Mouse (Mus musculus): ENCODE measurements at regions not wholly inside any gene's neighbourhood (a gene's known extent, or its start where the extent isn't known, plus 50 kb on each side); places are given as distances from the start of the nearest gene placed in this dataset.

DNA sequence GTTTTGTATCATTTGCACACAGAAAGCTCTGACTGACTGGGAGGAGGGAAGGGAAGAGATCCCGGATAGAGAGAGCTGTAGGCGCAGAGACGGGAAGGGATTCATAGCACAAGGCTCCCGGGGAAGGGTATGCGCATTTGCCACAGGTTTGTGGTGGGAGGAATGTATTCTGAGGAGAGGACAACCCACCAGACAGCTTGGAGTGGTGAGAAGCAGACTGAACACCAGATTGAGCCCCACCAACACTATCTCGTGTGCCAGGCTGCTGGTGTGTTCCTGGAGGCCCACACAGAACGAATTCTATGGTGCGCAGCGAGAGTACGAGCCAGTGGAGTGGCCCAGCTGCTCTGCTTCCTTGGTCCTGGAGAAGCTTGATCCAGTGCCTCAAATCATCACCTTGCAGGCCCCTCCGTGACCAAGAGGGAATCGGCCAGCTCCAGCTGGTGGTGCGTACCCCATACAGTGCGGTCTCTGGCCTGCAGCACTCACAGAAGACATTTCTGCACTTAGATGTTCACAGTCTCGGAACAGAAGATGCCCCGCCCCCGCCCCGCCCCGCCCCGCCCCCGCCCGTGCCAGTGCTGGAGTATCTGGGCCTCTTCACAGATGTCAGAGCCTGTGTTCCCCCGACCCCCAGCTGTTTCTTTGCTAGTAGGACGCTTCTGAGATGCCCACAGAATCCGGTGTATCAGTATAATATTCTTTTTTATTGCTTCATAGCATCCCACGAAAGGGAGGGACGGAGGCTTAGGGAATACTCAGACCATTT is 92.8 kb upstream of the Tmem189 start:
- H3K4me3 ChIP-seq (ENCODE audit: insufficient read depth, low read depth, low read length), result no peak overlapping the region
- 48% methylated on average over 27 of the region's 27 CpGs for WGBS
- peaks cover 13% of the 10 kb centered on the region for H3K4me1 ChIP-seq (ENCODE audit: control insufficient read depth, insufficient read depth, low read length)
- no peak for TF ChIP-seq POLR2A (IDR thresholded peaks at IDR 0.05; ENCODE audit: insufficient read depth, low read depth, low read length)
- TF ChIP-seq CTCF (IDR thresholded peaks at IDR 0.05; ENCODE audit: insufficient read depth, low read depth, low read length), result no peak
- H3K27ac ChIP-seq (ENCODE audit: insufficient read depth, low read depth, low read length), result no peak overlapping the region

DNA sequence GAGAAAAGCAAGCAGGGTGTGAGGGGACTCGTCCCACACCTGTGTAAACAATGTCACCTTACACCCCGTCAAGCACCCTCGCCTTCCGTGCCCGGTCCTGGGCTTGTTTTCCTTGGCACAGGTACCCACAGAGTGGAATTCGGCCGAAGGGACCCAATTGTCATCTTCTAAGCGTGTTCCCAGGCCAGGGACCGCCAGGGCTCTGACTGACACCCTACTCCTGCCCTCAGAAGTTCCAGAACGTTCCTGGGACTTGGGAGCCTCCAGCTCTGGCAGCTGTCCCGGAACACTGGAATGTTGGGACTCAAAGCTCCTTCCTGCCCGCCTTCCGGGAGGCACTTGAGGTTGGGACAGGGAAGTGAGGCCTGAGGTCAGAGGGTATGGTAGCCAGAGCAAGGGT is 91.9 kb upstream of the Tmem189 start:
- Histone ChIP-seq H3K4me1 (ENCODE audit: control insufficient read depth, insufficient read depth, low read length) (peaks cover 16% of the 10 kb centered on the region), H3K4me3 (ENCODE audit: insufficient read depth, low read depth, low read length) (no peak overlapping the region), H3K27ac (ENCODE audit: insufficient read depth, low read depth, low read length) (no peak overlapping the region)
- TF ChIP-seq CTCF (IDR thresholded peaks at IDR 0.05; ENCODE audit: insufficient read depth, low read depth, low read length) (no peak), POLR2A (IDR thresholded peaks at IDR 0.05; ENCODE audit: insufficient read depth, low read depth, low read length) (no peak)
- WGBS, result 83% methylated on average over 13 of the region's 13 CpGs

DNA sequence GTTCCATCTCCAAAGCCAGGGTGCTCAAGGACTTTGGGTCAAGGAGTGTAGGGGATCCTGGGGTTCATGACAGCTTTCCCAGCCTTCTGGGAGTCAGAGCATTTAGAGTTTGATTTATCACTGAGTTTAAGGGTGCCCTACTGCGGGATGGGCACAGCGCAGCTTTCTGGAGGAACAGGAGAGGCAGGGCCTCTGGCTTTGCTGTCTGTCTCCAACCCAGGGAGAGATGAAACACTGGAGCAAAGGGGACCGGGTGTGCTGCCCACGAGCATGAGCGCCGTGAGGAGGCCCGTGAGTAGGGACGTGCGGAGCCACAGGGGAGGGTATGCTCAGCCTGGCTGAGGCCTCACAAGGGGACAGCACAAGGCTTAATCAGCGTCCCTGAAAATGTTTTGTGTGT is 89.1 kb upstream of the Tmem189 start:
- Histone ChIP-seq H3K4me1 (ENCODE audit: control insufficient read depth, insufficient read depth, low read length) (peaks cover 25% of the 10 kb centered on the region), H3K4me3 (ENCODE audit: insufficient read depth, low read depth, low read length) (no peak overlapping the region), H3K27ac (ENCODE audit: insufficient read depth, low read depth, low read length) (no peak overlapping the region)
- no peak for TF ChIP-seq CTCF (IDR thresholded peaks at IDR 0.05; ENCODE audit: insufficient read depth, low read depth, low read length)
- no peak for TF ChIP-seq POLR2A (IDR thresholded peaks at IDR 0.05; ENCODE audit: insufficient read depth, low read depth, low read length)
- WGBS, result 92% methylated on average over 10 of the region's 10 CpGs

DNA sequence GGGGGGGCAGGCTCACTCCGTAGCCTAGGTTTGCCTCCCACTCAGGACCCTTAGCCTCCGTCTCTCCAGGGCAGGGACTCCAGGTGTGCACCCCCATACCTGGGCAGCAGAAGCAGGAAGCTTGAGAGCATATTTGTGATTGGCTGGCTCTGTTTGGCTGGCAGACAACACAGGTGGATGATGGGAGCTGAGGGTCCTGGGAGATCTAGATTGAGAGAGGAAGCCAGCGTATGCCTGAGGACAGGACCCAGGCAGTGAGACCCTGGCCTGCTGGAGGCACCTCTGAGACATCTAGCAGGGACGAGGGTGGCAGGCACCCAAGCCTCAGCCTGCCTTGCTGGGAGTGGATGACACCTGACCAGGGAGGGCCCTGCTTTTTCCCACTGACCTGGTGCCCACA is 88.6 kb upstream of the Tmem189 start:
- Histone ChIP-seq H3K27ac (ENCODE audit: insufficient read depth, low read depth, low read length) (no peak overlapping the region), H3K4me1 (ENCODE audit: control insufficient read depth, insufficient read depth, low read length) (peaks cover 25% of the 10 kb centered on the region), H3K4me3 (ENCODE audit: insufficient read depth, low read depth, low read length) (no peak overlapping the region)
- TF ChIP-seq POLR2A (IDR thresholded peaks at IDR 0.05; ENCODE audit: insufficient read depth, low read depth, low read length) (no peak), CTCF (IDR thresholded peaks at IDR 0.05; ENCODE audit: insufficient read depth, low read depth, low read length) (no peak)
- WGBS, result 66% methylated on average over 4 of the region's 4 CpGs

DNA sequence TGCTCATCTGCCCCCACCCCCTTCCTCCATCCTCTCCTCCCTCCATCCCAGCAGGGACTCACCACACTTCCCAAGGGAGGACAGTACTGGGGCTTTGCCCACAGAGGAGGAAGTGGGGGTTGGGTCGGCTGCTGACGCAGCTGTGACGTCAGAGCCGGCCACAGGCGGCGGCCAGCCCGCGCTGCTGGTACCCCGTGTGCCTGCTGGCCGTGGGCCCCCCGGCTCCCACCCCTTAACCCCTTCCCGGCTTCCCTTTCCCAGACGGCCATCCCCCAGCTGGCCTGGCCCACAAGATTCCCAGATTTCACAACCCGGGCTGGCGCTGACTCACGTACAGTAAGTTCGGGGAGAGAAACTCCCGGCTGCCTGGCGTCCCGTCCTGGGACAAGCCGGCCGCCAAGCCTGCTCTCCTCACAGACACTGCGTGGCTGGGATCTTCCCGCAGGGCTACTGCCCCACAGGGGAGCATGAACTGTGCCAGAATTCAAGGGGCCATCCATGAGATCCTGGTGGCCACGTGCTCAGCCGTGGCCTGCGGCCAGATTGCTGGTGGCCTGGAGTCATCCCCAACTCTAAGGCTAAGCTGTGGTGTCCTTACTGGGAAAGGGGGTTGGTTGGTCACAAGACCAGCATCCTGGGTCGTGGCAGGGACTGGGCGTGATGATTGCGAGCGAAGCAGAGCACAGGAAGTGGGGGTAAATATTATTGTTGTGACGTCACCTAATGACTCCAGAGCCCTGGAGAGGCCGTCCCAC is 87.9 kb upstream of the Tmem189 start:
- no peak for TF ChIP-seq CTCF (IDR thresholded peaks at IDR 0.05; ENCODE audit: insufficient read depth, low read depth, low read length)
- no peak for TF ChIP-seq POLR2A (IDR thresholded peaks at IDR 0.05; ENCODE audit: insufficient read depth, low read depth, low read length)
- peak overlapping the region; percentile 24 for H3K4me3 ChIP-seq (ENCODE audit: insufficient read depth, low read depth, low read length)
- H3K4me1 ChIP-seq (ENCODE audit: control insufficient read depth, insufficient read depth, low read length), result peaks cover 24% of the 10 kb centered on the region
- H3K27ac ChIP-seq (ENCODE audit: insufficient read depth, low read depth, low read length), result no peak overlapping the region
- 6% methylated on average over 33 of the region's 33 CpGs for WGBS

DNA sequence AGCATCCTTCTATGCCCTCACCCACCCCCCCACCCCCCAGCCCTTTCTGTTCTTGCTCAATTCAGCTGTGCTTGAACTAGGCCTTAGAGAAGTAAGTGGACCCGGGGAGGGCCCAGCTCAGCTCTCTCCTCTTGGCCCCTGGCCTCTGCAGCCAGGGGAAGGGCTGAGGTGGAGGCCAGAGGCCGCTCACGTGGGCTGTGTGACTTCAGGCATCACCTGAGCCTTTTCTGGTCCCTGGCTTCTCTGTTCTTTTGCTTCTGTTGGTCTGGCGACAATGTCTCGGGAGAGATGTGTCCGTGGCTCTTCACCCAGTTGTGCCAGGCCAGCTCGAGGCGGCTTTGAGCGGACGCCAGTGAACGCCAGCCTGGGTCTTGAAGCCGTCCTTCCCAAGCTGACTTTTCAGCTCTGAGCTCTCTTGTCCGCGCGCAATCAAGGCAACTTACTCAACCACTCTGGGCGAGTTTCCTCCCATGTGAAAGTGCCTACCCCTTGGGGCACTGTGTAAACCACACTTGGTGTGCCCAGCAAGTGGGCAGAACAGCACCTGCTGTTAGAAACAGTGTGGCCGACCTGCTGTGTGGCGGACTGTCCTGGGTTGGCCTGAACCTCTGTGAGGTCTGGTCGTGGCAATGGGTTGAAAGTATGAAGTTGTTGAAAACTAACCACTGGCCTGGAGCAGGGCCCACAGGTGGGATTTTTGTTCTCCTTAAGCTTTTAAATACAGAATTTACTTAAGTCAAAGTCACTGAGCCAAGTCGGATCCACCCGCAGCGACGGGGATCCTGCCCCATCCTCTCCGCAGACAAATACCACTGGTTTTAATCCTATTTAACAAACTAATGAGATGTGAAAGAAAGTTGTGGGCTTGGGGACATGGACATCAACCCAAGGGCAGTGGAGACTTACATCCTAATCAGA is 86.9 kb upstream of the Tmem189 start:
- H3K4me1 ChIP-seq (ENCODE audit: control insufficient read depth, insufficient read depth, low read length), result peaks cover 19% of the 10 kb centered on the region
- H3K4me3 ChIP-seq (ENCODE audit: insufficient read depth, low read depth, low read length), result no peak overlapping the region
- no peak overlapping the region for H3K27ac ChIP-seq (ENCODE audit: insufficient read depth, low read depth, low read length)
- TF ChIP-seq POLR2A (IDR thresholded peaks at IDR 0.05; ENCODE audit: insufficient read depth, low read depth, low read length), result no peak
- no peak for TF ChIP-seq CTCF (IDR thresholded peaks at IDR 0.05; ENCODE audit: insufficient read depth, low read depth, low read length)
- WGBS, result 90% methylated on average over 24 of the region's 24 CpGs

DNA sequence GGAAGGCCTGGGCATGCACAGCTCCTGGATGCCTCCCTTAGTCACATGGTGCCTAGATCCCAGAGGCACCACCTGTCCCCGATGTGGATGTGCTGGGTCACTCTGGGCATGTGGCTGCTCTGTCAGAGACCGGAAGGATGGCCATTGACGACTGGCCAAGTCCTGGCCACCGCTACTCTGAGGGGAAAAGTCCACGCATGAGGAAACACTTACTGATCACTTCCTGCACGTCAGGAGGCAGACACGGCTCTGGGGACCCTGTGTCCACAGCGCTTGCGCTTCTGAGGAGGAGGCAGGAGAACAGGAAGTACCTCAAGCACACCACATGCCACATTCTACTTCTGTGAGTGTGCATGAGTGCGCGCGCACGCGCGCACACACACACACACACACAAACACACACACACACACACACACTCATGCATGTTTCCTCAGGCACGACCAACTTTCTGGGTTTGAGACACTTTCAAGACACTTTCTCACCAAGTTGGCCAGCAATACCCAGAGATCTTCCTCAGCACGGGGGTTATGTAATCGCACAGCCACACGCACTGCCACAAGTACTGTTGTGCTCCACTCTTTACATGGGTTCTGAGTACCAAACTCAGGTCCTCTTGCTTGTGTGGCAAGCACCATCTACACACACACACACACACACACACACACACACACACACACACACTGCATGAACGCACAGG is 85.7 kb upstream of the Tmem189 start:
- Histone ChIP-seq H3K4me3 (ENCODE audit: insufficient read depth, low read depth, low read length) (no peak overlapping the region), H3K27ac (ENCODE audit: insufficient read depth, low read depth, low read length) (no peak overlapping the region), H3K4me1 (ENCODE audit: control insufficient read depth, insufficient read depth, low read length) (peaks cover 21% of the 10 kb centered on the region)
- TF ChIP-seq CTCF (IDR thresholded peaks at IDR 0.05; ENCODE audit: insufficient read depth, low read depth, low read length) (no peak), POLR2A (IDR thresholded peaks at IDR 0.05; ENCODE audit: insufficient read depth, low read depth, low read length) (no peak)
- 86% methylated on average over 20 of the region's 20 CpGs for WGBS

DNA sequence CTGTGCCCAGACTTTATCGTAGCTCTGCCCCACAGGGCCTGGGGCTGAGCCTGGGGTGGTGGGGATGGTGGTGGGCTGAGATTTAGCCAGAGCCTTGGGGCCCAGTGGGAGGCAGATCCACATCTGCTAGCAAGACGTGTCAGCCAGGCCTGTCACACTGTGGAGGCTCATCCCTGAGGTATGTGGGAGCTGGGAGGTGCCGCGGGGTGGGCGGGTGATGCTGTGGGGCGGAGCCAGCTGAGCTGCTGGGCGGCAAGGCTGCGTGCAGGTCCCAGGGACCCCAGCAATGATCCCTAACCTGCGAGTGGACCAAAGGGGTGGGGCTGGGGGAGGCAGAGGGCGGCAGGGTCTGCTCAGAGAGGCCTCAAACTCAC is 85.2 kb upstream of the Tmem189 start:
- H3K27ac ChIP-seq (ENCODE audit: insufficient read depth, low read depth, low read length), result no peak overlapping the region
- no peak overlapping the region for H3K4me3 ChIP-seq (ENCODE audit: insufficient read depth, low read depth, low read length)
- TF ChIP-seq POLR2A (IDR thresholded peaks at IDR 0.05; ENCODE audit: insufficient read depth, low read depth, low read length) (no peak), CTCF (IDR thresholded peaks at IDR 0.05; ENCODE audit: insufficient read depth, low read depth, low read length) (no peak)
- 52% methylated on average over 10 of the region's 10 CpGs for WGBS
- H3K4me1 ChIP-seq (ENCODE audit: control insufficient read depth, insufficient read depth, low read length), result peaks cover 22% of the 10 kb centered on the region
